Mouse (Mus musculus) right cerebral cortex, postnatal 10 days (tissue): ENCODE results near the gene 2410004B18Rik.
A peak's percentile ranks its signal among the peaks of the same experiment; 100 is the strongest.
"Not testable (repeated sequence)": the region's sequence is repeated elsewhere in the genome, so short reads cannot be mapped to it uniquely, and the experiment has no call there.

Experiments
- DNase-seq, 2 experiments: peaks; one replicate each; pipeline ENCODE4 v3.0.0; 2021; ENCODE audit warnings: low spot score in 2 of 2

2410004B18Rik gene

DNA sequence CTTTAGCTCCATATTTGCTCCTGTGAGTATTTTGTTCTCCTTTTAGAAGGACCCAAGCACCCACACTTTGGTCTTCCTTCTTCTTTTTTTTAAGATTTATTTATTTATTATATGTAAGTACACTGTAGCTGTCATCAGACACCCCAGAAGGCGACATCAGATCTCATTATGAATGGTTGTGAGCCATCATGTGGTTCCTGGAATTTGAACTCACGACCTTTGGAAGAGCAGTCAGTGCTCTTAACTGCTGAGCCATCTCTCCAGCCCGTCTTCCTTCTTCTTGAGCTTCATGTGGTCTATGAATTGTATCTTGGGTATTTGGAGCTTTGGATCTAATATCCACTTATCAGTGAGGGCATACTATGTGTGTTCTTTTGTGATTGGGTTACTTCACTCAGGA is 27.8 kb downstream of the 2410004B18Rik start:
- DNase-seq = not testable (repeated sequence)

DNA sequence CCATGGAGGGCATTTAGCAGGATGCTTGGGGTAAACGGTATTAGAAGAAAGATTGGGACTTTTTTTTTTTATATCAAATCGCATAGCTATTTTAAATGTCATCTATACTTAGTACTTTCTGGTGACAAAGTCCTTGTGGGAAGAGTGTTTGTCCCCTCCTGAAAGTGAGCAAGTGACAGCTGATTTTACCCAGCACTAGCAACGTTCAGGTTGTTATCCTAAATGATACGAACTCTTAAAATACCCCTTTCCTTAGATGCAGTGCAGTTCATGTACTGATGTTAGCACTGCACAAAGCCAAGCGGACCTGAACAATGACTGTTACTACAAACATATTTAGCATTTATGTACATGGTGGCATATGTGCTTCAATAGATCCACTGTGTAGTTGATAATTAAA is 29.0 kb downstream of the 2410004B18Rik start:
- DNase-seq = no peak

- no peak for DNase-seq
Measured at GRCm38 (mm10) chr3:145969031-145969501, 31.3 kb downstream of the 2410004B18Rik start.

- DNase-seq = no peak
Measured at GRCm38 (mm10) chr3:145971501-145971900, 33.7 kb downstream of the 2410004B18Rik start.

- DNase-seq = no peak
Measured at GRCm38 (mm10) chr3:145974986-145975385, 37.2 kb downstream of the 2410004B18Rik start.

DNA sequence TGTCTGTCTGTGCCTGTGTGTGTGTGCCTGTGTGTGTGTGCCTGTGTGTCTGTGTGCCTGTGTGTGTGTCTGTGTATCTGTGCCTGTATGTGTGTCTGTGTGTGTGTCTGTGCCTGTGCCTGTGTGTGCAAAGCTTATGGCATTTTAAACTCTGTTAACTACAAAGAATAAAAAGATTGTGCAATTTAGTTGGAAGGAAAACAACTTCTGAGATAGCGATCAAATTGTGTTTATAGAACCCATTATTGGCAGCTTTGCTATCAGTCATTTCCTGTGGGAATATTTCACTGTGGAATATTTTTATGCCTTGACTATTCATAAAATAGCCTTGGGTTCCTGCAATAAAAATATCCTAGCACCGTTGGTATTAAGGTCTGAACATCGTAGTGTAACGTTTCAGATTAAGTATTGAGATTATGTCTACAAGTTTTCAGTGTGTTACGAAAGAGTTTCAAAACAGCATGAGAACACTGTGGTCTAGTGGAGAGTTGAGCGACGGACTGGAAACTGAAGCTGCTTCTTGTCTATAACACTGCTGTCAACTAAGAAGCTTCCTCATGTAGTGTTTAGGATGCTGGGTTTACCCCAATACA is 47.6 kb downstream of the 2410004B18Rik start:
- no peak for DNase-seq

- no peak for DNase-seq
Measured at GRCm38 (mm10) chr3:145986317-145987001, 48.6 kb downstream of the 2410004B18Rik start.

GRCm38 (mm10) chr3:145987268-145987969 is 49.6 kb downstream of the 2410004B18Rik start, which contains the start of gene Syde2:
TSS of gene Syde2 (plus strand) at chr3:145987870.
- peak; percentile 75 to 76 for DNase-seq

DNA sequence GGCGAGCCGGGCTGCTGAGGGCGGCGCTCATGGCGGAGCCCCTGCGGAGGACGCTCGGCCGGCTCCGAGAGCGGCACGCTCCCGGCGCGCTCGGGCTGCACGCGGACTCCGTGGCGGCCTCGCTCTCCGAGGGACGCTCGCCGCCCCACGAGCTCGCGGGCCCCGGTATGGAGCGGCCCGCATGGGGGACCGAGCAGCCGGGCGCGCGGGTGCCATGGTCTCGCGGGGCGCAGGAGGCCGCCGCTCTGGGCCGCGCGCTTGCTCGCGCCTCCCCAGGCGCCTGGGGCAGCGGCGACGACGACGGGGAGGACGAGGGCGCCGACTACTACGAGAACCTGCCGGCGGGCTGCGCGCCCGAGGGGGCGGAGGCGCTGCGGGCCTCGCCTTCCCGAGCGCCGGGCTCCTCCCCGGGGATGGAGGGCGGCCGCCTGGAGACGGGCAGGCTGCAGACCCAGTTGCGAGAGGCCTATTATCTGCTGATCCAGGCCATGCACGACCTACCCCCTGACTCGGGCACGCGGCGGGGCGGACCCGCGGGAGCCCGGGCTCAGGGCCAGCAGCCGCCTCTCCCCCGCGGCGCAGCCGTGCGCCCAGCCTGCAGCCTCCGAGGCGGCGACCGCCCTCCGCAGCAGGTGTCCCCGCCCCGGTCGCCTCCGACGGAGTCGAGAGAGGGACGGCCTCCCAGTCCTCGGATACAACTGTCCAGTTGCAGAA is 50.3 kb downstream of the 2410004B18Rik start:
- DNase-seq = peak; percentile 69 to 76

- no peak for DNase-seq
Measured at GRCm38 (mm10) chr3:145988684-145989575, 51.1 kb downstream of the 2410004B18Rik start.

- DNase-seq = no peak
Measured at GRCm38 (mm10) chr3:145989576-145990081, 51.8 kb downstream of the 2410004B18Rik start.

- no peak for DNase-seq
Measured at GRCm38 (mm10) chr3:145991130-145991529, 53.3 kb downstream of the 2410004B18Rik start.

GRCm38 (mm10) chr3:145991976-145992730 is 54.3 kb downstream of the 2410004B18Rik start:
- no peak for DNase-seq

DNA sequence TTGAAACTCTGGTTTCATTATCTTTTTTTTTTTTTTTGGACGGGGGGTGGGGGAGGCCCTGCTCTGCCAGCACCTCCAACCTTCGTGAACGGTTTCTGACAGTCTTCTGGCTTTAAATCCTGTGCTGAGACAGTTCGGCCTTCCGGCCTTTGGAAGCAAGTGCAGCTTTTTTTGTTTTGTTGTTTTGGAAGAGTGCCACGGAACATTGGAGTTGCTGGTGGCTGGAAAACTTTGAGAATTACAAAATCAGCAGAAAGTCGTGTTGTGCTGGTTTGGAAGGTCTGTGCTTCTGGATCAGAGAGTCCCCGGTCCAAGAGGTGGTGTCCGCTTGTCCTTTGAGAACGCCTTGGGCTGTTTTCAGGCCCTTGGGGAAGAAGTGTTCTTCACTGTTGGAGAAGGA is 55.0 kb downstream of the 2410004B18Rik start:
- DNase-seq = peak; percentile 29 to 40

DNA sequence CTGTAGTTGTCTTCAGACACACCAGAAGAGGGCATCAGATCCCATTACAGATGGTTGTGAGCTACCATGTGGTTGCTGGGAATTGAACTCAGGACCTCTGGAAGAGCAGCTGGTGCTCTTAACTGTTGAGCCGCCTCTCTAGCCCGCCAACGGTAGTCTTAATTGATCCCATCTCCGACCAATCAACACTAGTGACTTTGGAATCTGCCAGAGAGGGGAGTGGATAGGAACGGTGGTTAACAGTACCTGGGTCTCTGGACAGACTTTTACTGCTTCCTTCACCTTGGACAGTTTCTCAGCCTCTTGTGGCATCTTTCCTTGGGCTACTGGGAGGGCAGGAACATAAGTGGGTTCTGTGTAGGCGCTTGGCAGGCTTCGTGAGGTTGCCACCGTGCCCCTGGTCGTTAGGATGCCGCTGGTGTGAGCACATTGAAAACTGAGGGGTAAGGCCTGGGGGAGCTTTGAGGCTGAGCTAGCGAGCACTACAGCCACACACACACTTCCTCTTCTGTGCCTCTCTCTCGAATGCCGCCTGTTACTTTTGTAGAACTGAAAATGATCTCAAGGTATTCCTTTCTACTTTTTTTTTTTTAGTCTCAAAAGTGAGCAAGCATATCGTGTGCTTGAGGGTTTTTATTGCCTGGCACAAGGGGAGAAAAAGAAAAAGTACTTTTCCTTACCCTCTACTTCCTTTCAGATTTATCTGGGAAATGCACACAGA is 55.8 kb downstream of the 2410004B18Rik start:
- DNase-seq = no peak
